Mouse (Mus musculus): ENCODE results near the gene Usp17lb.
"Not testable (repeated sequence)": the region's sequence is repeated elsewhere in the genome, so short reads cannot be mapped to it uniquely, and the experiment has no call there.

GRCm38 (mm10) chr7:104810335-104810734, 32.1 kb downstream of the Usp17lb start:
- TF ChIP-seq POLR2A (IDR thresholded peaks at IDR 0.05; ENCODE audit: borderline replicate concordance, insufficient read depth, low read length); CTCF (IDR thresholded peaks at IDR 0.05; ENCODE audit: borderline replicate concordance, insufficient read depth, low read depth, low read length): not testable (repeated sequence)

All from cerebellum, adult 2 months (tissue).